Mouse (Mus musculus) spleen, postnatal 4 days (tissue): Measurements from ENCODE around the gene Nexn.
"Not testable (repeated sequence)": the region's sequence is repeated elsewhere in the genome, so short reads cannot be mapped to it uniquely, and the experiment has no call there.

Experiments
- DNase-seq, 2 experiments: peaks; one replicate each; pipeline ENCODE4 v3.0.0; 2022; ENCODE audit warnings: low spot score in 2 of 2

Nexn gene

GRCm38 (mm10) chr3:152266036-152266421 is at the start of gene Nexn:
Gene Nexn (minus strand): TSS chr3:152266350.
- no peak for DNase-seq

DNA sequence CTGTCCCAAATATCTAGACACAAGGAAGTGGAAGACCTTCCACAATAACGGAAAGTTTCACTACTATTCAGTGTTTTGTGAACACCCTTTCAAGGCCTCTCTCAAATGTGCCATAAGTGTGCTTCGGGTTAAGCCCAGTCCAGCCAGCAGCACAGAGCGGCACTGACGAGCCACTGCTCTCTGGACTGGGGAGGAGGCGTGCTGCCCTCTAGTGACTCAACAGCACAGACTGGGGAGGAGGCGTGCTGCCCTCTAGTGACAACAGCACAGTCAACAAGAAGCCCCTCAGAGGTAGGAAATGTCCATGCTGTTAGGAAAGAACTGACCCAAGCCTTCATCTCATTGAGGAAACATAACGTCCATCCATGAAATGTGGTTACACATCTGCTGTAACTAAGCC is 49.5 kb upstream of the Nexn start:
- DNase-seq = peak; percentile 77 to 87

GRCm38 (mm10) chr3:152314666-152315065 is 48.5 kb upstream of the Nexn start:
- not testable (repeated sequence) for DNase-seq

DNA sequence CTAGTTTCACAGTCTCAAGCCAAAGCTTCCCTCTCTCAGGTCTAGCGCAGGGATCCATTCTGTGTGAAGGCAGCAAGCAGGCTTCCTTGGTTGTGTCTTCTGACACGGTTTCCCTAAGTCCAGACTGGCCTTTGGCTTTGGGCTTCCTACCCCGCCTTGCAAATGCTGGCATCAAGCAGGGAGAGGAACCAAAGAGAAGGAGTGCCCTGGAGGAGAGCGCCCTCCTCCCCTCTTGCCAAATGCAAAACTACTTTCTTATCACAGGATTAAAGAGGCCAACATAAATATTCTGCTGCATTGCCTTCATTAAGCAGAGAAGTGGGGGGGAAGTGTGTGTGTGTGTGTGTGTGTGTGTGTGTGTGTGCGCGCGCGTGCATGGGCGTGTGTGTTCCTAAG is 43.1 kb upstream of the Nexn start:
- DNase-seq = no peak

DNA sequence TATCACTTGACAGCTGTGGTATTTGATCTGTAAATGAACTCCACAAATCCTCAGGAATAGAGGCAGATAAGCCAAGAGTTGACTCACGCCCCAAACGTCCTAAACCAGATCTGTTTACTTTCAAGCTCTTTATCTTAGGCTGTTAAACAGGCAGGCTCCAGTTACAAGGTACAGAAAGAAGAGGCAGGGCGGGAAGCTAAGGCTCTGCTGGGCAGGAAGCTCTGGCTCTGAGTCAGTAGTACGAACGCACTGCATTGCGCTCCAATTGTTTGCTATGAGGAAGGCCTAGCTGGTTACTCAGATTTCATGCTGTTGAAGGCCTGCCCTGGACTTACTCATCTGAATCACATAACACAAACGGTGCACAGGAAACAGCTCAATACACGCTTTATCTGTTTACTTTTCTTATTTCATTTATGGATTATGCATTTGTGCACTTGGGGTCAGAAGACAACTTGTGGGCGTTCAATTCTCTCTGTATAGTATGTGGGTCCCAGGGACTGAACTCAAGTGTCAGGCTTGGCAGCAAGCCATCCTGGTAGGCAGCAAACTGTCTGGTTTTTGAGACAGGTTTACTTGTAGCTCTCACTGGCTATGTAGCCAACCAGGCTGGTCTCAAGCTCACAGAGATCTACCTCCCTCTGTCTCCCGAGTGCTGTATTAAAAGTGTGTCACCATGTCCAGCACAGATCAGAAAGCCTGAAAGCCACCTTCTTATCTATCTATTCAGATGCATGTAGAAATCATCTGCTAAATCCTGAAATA is 42.5 kb upstream of the Nexn start:
- no peak for DNase-seq

- no peak for DNase-seq
Measured at GRCm38 (mm10) chr3:152305971-152306370, 39.8 kb upstream of the Nexn start.

GRCm38 (mm10) chr3:152305080-152305479 is 38.9 kb upstream of the Nexn start:
- DNase-seq = no peak

DNA sequence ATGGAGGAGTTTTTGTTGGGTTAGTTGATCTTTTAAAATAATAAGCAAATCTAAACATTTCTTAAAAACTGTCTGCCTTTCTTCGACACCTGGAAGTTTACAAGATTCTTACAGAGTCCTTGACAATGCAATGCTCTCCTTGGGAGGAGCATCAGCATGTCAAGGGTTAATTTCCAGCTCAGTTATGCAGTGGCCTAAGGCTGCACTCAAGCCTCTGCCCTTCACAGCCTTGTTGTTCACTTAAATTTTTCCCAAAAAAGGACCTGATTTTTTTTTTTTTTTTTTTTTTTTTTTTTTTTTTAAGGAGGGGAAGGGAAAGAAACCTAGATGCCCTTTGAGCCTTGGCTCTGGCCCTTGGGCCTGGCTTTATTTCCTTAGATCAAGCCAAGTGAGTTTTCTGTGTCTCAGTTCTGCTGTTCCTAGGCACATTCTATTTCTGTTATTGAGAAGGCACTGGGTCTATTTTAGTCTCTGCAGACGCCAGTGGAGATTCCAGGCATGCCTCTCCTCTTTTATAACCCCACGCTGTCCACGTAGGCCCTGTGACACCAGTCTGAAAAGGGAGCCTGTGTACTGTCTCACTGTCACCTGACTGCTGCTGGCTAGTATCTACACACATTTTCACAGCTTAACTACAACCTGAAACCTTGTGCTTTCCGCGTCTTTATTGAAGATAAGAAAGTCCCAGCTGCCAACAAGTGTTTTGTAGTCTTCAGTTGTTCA is 38.1 kb upstream of the Nexn start:
- DNase-seq = no peak

- DNase-seq = no peak
Measured at GRCm38 (mm10) chr3:152302991-152303390, 36.8 kb upstream of the Nexn start.

GRCm38 (mm10) chr3:152300376-152301337 is 34.5 kb upstream of the Nexn start:
- DNase-seq = no peak

GRCm38 (mm10) chr3:152295896-152296295 is 29.7 kb upstream of the Nexn start:
- no peak for DNase-seq

GRCm38 (mm10) chr3:152294400-152294799 is 28.2 kb upstream of the Nexn start:
- DNase-seq = no peak

DNA sequence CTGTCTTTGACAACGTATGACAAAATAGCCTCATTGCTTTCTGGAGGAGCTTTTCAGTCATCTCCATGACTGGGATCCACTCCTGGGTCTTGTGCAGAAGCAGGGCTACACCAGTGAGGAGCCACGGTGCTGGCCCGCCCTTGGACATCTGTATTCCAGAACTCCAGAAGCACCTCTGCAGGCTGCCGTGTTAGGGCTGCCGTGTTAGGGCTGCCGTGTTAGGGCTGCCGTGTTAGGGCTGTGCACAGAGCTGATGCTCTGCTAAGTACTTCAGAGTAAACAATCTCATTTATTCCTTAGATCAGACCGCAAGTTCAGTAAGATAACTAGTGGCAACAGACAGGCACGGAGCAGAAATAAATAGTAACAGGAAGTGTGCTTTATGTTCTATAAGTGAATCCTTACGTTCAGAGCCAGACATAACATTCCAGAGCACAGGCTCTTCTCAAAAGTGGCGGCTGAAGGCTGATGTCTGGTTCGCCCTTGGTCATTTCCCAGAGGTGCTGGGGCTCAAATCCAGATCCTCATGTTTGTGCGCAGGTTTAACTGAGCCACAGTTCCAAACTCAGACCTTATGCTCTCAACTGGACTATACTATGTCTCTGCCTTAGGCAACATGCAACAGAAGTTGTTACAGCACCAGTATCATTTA is 27.5 kb upstream of the Nexn start:
- no peak for DNase-seq

DNA sequence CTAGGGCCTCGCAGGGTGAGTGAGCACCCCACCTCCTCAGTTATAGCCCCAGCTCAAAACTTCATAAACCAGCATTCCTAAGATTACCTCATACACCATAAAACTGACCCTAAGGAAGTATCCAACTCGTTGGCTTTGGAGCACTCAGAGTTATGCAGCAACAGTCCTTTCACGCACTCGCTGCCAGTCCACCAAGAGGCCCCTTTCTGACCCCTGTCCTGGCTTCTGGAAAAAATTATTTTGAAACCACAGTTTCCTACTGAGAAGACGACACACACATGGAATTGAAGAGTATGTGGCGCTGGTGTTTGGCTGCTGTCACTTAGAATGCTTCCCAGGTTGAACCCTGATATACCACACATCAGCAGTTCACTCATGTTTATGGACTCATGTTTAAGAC is 25.7 kb upstream of the Nexn start:
- DNase-seq = no peak

GRCm38 (mm10) chr3:152290175-152290798 is 24.1 kb upstream of the Nexn start:
- no peak for DNase-seq

GRCm38 (mm10) chr3:152288740-152289139 is 22.6 kb upstream of the Nexn start:
- no peak for DNase-seq

DNA sequence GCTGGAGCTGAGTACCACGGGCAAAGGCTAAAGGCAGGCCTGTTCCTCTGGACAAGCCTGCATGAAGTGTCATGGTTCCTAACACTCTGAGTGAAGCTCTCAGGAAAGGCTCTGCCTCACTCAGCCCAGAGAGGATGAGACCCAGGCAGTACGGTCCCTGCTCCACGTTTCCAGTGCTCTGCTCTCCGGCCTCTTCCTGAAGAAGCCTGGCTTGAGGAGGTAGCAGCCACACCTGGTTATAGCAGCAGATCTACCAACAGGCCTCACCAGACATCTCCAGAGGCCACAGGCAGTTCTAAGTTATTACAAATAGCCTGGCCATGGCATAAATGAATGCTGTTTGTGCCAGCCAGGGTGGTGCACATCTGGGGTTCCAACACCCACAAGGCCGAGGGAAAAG is 22.1 kb upstream of the Nexn start:
- DNase-seq = no peak

GRCm38 (mm10) chr3:152287810-152288209 is 21.7 kb upstream of the Nexn start:
- no peak for DNase-seq

GRCm38 (mm10) chr3:152284759-152285158 is 18.6 kb upstream of the Nexn start:
- no peak for DNase-seq

- no peak for DNase-seq
Measured at GRCm38 (mm10) chr3:152284306-152284705, 18.2 kb upstream of the Nexn start.

DNA sequence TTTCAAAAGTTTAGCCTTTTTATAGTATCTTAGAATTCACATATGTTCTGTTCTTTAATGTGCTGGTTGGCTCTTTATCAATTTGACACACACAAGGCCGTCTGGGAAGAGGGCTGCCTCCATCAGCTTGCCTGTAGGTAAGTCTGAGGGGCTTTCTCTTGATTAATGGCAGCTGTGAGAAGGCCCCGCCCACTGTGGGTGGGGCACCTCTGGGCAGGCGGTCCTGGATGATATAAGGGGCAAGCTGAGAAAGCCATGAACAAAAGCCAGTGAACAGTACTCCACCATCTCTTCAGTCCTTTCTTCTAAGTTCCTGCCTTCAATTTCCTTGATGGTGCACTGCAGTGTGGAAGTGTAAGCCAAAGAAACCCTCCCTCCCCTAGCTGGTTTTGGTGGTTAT is 16.0 kb upstream of the Nexn start:
- DNase-seq = no peak
